Mouse (Mus musculus): ENCODE measurements around the gene Kmt5a. TPM values are rescaled to one million over a fixed set of nuclear protein-coding genes. Genes with fewer than 3 reads are reported as not detected.

Gene Kmt5a
- total RNA-seq, 2 experiments from 2014 or later, result 66.3 to 73.0 TPM

- no peak for DNase-seq (ENCODE audit: low spot score in 2 of 2)
These were observed 70.9 kb downstream of the Kmt5a start for GRCm38 (mm10) chr5:124510536-124511050.

Small RNA genes lying within 50 kb of the gene (microRNA-seq; reads per million reads assigned to microRNA genes)
- gene Gm27486, result 0.20 to 0.49 reads per million in 2 experiments

Other genes with a start within 250 kb of the Kmt5a start
- gene Pitpnm2, start 190.2 kb upstream of the Kmt5a start, total RNA-seq (2021), result 100 to 1,000 TPM; 315 to 325 TPM
- gene Mphosph9, start 112.0 kb upstream of the Kmt5a start, total RNA-seq (2021), result 10 to 100 TPM; 16.6 to 18.6 TPM
- gene 2810006K23Rik, start 111.8 kb upstream of the Kmt5a start, total RNA-seq (2021), result 10 to 100 TPM; 14.6 to 16.3 TPM
- 10 to 100 TPM; 88.2 to 94.5 TPM for gene Cdk2ap1, start 76.8 kb upstream of the Kmt5a start, total RNA-seq (2021)
- 100 to 1,000 TPM; 148 to 154 TPM for gene Sbno1, start 13.9 kb upstream of the Kmt5a start, total RNA-seq (2021)
- 10 to 100 TPM; 20.4 to 22.6 TPM for gene Rilpl2, start 38.4 kb downstream of the Kmt5a start, total RNA-seq (2021)
- 10 to 100 TPM; 25.3 to 28.7 TPM for gene Snrnp35, start 43.2 kb downstream of the Kmt5a start, total RNA-seq (2021)
- 10 to 100 TPM; 75.7 to 89.4 TPM for gene Rilpl1, start 91.5 kb downstream of the Kmt5a start, total RNA-seq (2021)
- 100 to 1,000 TPM in 1 of 2 experiments, 10 to 100 TPM in 1; 96.7 to 100 TPM for gene Tmed2, start 100.8 kb downstream of the Kmt5a start, total RNA-seq (2021)
- gene Ddx55, start 112.9 kb downstream of the Kmt5a start, total RNA-seq (2021), result 10 to 100 TPM; 23.8 to 24.4 TPM
- 10 to 100 TPM; 32.7 to 37.5 TPM for gene Eif2b1, start 139.2 kb downstream of the Kmt5a start, total RNA-seq (2021)
- gene Gtf2h3, start 139.2 kb downstream of the Kmt5a start, total RNA-seq (2021), result 10 to 100 TPM; 28.3 to 30.7 TPM
- 10 to 100 TPM; 52.9 to 55.4 TPM for gene Atp6v0a2, start 188.6 kb downstream of the Kmt5a start, total RNA-seq (2021)